Mouse (Mus musculus) hindbrain, embryonic 14.5 days (tissue): ENCODE results near the gene Tmcc2. TPM values are rescaled to one million over a fixed set of nuclear protein-coding genes. Genes with fewer than 3 reads are reported as not detected.
A peak's percentile ranks its signal among the peaks of the same experiment; 100 is the strongest.

ENCODE experiments used
- ATAC-seq: fragments of 200-750 bp; cut with Nextera tagmentation; 2 replicates; pipeline ENCODE4 v1.8.0; 2017; ENCODE audit warnings: moderate number of reproducible peaks, mild to moderate bottlenecking, moderate TSS enrichment, moderate library complexity; ENCODE audit not compliant: low FRiP score
- DNase-seq: peaks from one replicate; pipeline ENCODE4 v3.0.0-alpha.2; 2015; ENCODE audit warnings: low spot score
- H3K27ac ChIP-seq: fragments of 300-500 bp; sonication (generic); 2 replicates; pipeline ENCODE4 v1.5.1; 2014; ENCODE audit warnings: mild to moderate bottlenecking, moderate library complexity
- H3K27me3 ChIP-seq: fragments of 300-500 bp; sonication (generic); 2 replicates; pipeline ENCODE4 v1.6.1; 2014; ENCODE audit warnings: mild to moderate bottlenecking, low read length, mixed read lengths; ENCODE audit not compliant: control insufficient read depth, insufficient read depth
- H3K36me3 ChIP-seq: fragments of 300-500 bp; sonication (generic); replicated peaks from 2 replicates; pipeline ENCODE4 v1.6.1; 2014; ENCODE audit not compliant: control insufficient read depth, insufficient read depth
- H3K4me1 ChIP-seq: fragments of 300-500 bp; sonication (generic); replicated peaks from 2 replicates; pipeline ENCODE4 v1.6.1; 2014; ENCODE audit warnings: antibody characterized with exemption, low read length, mixed read lengths; ENCODE audit not compliant: control insufficient read depth, insufficient read depth
- H3K4me2 ChIP-seq: fragments of 300-500 bp; sonication (generic); replicated peaks from 2 replicates; pipeline ENCODE4 v1.6.1; 2014; ENCODE audit warnings: mild to moderate bottlenecking, moderate library complexity
- H3K4me3 ChIP-seq: fragments of 300-500 bp; sonication (generic); replicated peaks from 2 replicates; pipeline ENCODE4 v1.5.1; 2014; ENCODE audit warnings: mild to moderate bottlenecking, low read length
- H3K9ac ChIP-seq: fragments of 300-500 bp; sonication (generic); 2 replicates; pipeline ENCODE4 v1.6.1; 2014
- H3K9me3 ChIP-seq: fragments of 300-500 bp; sonication (generic); 2 replicates; pipeline ENCODE4 v1.6.1; 2016; ENCODE audit warnings: low read length; ENCODE audit not compliant: control insufficient read depth
- WGBS: fragments of 180-500 bp; shearing (Covaris S2); extraction: QIAGEN DNeasy Blood & Tissue Kit; methylation state at CpG from one replicate; pipeline ENCODE4 v1.1.7; 2014; 5-methylcytosine and 5-hydroxymethylcytosine counted together
- polyA plus RNA-seq: library from polyadenylated mRNA; unstranded; fragments of >200 nt; fragmentation: Nextera tagmentation; extraction: Ambion mirVana; gene quantifications from 2 replicates; pipeline ENCODE4 v1.2.1, GENCODE M21; 2014

Gene Tmcc2
- polyA plus RNA-seq, 1 experiment from 2014 or later = 31.0 TPM

DNA sequence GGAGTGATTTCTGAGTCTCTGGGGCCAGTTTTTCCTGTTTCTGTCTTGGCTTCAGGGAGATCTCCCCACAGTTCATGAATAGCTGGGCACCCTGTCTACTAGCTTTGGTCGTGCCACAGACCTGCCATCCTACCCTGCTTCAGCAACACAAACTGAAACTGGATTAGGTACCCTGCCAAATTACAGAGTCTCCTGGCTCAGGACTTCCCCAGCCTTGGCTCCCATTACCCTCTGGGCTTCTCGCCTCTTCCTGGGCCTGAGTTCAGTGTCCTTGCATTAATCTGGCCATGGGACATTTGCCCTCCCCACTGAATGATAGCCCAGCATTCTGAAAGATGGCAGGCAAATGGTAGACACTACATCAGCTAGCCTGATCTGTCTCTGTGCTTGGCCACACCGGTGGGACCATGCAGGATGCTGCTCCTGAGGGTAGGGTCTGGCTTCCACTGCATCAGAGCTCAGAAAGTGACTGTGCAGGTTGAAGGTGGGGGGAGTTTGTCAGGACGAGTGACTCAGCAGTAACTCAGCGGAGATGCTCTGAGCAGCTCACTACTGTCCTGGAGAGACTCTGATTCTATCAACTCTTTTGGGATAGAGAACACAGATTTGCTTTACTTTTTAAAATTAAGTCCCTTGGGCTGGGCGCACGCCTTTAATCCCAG, 26.1 kb downstream of the Tmcc2 start:
- DNase-seq (no peak), ATAC-seq (no peak)
- no peaks in the 10 kb centered on the region for H3K27me3 ChIP-seq
- no peak overlapping the region for H3K27ac ChIP-seq
- H3K4me3 ChIP-seq = no peak overlapping the region
- 87% methylated on average over 7 of the region's 7 CpGs for WGBS
- H3K4me2 ChIP-seq = no peak overlapping the region
- H3K9ac ChIP-seq = no peak overlapping the region
- no peaks in the 10 kb centered on the region for H3K4me1 ChIP-seq
- H3K9me3 ChIP-seq = no peaks in the 10 kb centered on the region
- H3K36me3 ChIP-seq = peaks cover 15% of the 10 kb centered on the region

DNA sequence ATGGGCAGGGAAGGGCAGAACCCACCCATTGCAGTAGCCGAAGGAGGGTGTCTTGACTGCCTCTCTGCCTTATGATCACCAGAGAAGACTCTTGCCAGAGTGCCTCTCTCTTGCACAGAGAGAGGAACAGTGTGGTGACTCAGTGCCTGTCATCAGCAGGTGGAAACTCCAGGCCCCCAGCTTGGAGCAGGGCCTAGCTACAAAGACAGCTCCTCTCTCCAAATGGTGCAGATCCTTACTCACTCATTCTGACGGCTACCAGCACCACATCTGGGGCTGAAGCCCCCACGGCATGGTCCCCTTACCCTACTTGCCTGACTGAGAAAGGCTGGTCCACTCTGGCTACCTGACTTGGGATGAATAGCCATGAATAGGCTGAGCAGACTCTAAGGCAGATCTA, 26.7 kb downstream of the Tmcc2 start:
- no peaks in the 10 kb centered on the region for H3K27me3 ChIP-seq
- peaks cover 22% of the 10 kb centered on the region for H3K36me3 ChIP-seq
- H3K9ac ChIP-seq = no peak overlapping the region
- H3K4me3 ChIP-seq = no peak overlapping the region
- DNase-seq (no peak), ATAC-seq (no peak)
- no peaks in the 10 kb centered on the region for H3K9me3 ChIP-seq
- no peak overlapping the region for H3K27ac ChIP-seq
- no peaks in the 10 kb centered on the region for H3K4me1 ChIP-seq
- whole genome bisulfite sequencing = 92% methylated on average over 3 of the region's 3 CpGs
- H3K4me2 ChIP-seq = no peak overlapping the region

DNA sequence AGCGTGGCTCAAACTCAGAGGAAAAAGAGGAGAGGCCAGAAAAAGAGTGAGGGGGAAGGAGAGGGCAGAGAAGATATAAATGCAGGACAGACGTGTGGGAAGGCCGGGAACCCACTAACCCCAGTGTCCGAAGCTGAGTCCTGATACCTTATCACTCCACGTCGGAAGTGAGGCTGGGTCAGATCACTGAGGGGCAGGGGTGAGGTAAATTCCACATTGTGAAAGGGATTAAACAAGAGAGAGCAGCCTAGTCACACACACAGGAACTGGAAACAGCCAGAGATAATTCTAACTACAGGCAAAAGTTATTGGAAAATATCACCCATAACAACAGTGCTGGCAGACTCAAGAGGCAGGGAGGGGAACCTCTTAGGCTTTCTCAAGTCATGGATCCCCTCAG, 29.1 kb downstream of the Tmcc2 start:
- H3K4me2 ChIP-seq = no peak overlapping the region
- peaks cover 43% of the 10 kb centered on the region for H3K36me3 ChIP-seq
- no peak overlapping the region for H3K27ac ChIP-seq
- no peak overlapping the region for H3K9ac ChIP-seq
- no peaks in the 10 kb centered on the region for H3K27me3 ChIP-seq
- H3K9me3 ChIP-seq = no peaks in the 10 kb centered on the region
- WGBS = 88% methylated on average over 6 of the region's 6 CpGs
- DNase-seq (no peak), ATAC-seq (no peak)
- no peak overlapping the region for H3K4me3 ChIP-seq
- no peaks in the 10 kb centered on the region for H3K4me1 ChIP-seq

DNA sequence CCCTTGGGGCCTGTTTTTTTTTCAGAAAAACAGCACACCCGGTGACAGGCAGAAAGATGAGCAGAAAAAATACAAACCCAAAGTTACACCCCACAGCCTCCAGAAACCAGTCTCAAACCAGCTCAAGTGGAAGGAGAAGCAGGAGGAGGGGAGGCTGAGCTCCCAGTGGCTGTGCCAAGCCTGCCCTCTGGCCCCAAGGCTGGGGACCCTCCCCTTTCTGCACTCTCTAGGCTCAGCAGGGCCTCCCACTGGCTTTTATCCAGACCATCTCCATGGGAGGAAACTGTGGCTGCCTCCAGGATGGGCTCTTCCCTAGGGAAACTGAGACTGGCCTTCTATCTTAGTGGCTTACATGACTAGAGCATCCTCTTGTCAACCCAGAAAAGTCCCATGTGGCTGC, 34.2 kb downstream of the Tmcc2 start:
- Histone ChIP-seq H3K4me2 (no peak overlapping the region), H3K27me3 (no peaks in the 10 kb centered on the region), H3K27ac (no peak overlapping the region), H3K4me1 (0 out of 2 replicates have a peak, but pooled peaks cover 7% of the 10 kb centered on the region), H3K36me3 (peaks cover 47% of the 10 kb centered on the region), H3K9me3 (no peaks in the 10 kb centered on the region), H3K9ac (no peak overlapping the region), H3K4me3 (no peak overlapping the region)
- no peak for ATAC-seq
- no peak for DNase-seq
- 61% methylated on average over 1 of the region's 1 CpGs for WGBS

DNA sequence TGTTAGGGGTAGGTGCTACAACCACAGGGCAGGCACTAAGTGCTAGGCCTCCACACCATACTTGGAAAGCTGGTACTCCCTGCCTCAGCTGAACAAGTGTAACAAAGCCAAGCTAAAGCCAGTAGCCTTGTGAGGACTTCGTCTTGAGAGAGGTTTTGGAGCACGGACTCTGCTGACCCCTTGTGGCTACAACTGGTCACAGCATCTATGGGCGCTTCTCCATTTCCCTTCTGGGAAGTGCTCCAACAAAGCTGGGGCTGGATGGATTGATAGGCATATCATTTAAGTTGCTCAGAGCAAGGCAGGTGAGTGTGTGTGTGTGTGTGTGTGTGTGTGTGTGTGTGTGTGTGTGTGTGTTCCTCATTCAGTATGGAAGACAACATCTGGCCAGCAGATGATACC, 35.2 kb downstream of the Tmcc2 start:
- H3K4me3 ChIP-seq = no peak overlapping the region
- H3K9me3 ChIP-seq = 0 out of 2 replicates have a peak, but pooled peaks cover 4% of the 10 kb centered on the region
- DNase-seq = peak; percentile 97
- no peak overlapping the region for H3K4me2 ChIP-seq
- WGBS = 0% methylated on average over 3 of the region's 3 CpGs
- H3K27me3 ChIP-seq = no peaks in the 10 kb centered on the region
- peak overlapping the region; percentile 31; the same call in 1 of the 2 replicates for H3K9ac ChIP-seq
- peaks cover 43% of the 10 kb centered on the region for H3K36me3 ChIP-seq
- H3K27ac ChIP-seq = peak overlapping the region; percentile 56
- 0 out of 2 replicates have a peak, but pooled peaks cover 7% of the 10 kb centered on the region for H3K4me1 ChIP-seq
- peak; percentile 65 for ATAC-seq

DNA sequence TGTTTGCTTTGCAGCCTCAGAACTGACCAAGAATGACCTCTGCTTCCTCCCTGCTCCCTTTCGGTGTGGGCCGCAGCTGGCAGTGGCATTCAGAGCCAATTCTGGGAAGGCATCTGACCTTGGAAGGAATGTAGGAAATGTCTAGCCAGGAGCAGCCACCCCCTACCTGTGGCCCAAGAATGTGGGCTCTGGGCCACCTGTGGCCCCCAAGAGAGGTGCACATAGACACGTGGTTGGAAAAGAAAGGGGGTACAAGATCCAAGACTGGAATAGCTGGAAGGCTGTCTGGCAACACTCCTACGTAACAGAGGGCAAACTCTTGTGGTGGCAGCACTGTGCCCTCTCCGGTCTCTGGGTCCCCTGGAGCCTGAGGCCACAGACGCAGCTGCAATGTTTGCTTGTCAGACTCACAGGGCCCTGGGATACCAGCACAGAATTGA, 35.9 kb downstream of the Tmcc2 start:
- Histone ChIP-seq H3K9me3 (0 out of 2 replicates have a peak, but pooled peaks cover 7% of the 10 kb centered on the region), H3K27ac (peak overlapping the region; percentile 56; the same call in 1 of the 2 replicates), H3K9ac (peak overlapping the region; percentile 31; the same call in 1 of the 2 replicates), H3K4me3 (no peak overlapping the region), H3K27me3 (no peaks in the 10 kb centered on the region), H3K4me2 (no peak overlapping the region), H3K4me1 (0 out of 2 replicates have a peak, but pooled peaks cover 7% of the 10 kb centered on the region), H3K36me3 (peaks cover 36% of the 10 kb centered on the region)
- ATAC-seq (0 out of 2 replicates have a peak, but pooled peaks have one; percentile 15), DNase-seq (no peak)
- WGBS = 40% methylated on average over 6 of the region's 6 CpGs

DNA sequence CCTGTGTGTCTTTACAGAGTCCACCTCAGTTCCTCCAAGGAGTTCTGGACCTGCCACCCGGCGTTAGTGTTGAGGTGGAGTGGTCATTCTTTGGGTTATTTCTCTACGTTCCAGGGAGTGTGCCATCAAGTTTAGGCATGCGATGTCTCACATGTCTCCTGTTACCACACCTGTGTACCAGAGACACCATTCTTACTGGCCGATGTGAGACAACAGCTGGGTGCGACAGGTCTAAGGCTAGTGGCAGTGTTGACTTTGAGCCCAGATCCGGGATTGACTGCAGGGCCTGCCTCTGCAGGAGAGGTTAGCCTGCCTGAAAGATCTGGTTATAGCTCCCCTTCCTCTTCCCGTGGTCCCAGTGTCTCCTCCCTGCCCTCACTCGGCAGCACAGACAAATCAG, 36.8 kb downstream of the Tmcc2 start:
- ATAC-seq (no peak), DNase-seq (no peak)
- WGBS = 82% methylated on average over 9 of the region's 9 CpGs
- Histone ChIP-seq H3K9ac (no peak overlapping the region), H3K36me3 (peaks cover 27% of the 10 kb centered on the region), H3K4me2 (no peak overlapping the region), H3K27me3 (no peaks in the 10 kb centered on the region), H3K9me3 (0 out of 2 replicates have a peak, but pooled peaks cover 7% of the 10 kb centered on the region), H3K27ac (no peak overlapping the region), H3K4me3 (no peak overlapping the region), H3K4me1 (0 out of 2 replicates have a peak, but pooled peaks cover 7% of the 10 kb centered on the region)

DNA sequence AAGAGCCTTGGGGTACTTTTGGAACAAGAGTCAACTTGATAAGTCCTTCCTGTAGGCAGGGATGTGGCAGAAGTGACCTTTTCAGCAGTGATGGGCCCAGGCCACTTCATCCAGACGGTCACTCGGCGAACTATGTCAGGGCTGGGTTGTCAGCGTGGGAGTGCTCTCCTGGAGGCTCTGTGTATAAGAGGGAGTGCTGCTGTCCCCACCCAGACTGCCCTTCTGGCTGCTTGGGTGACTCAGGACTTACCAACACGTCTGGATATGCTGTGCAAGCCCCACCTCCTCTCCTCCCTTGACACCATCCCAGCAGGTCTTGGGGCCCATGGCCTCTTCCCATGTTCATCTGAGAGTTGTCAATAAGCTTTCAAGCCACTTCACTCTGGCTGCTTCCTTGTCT, 37.7 kb downstream of the Tmcc2 start:
- WGBS = 79% methylated on average over 5 of the region's 5 CpGs
- no peak overlapping the region for H3K4me3 ChIP-seq

DNA sequence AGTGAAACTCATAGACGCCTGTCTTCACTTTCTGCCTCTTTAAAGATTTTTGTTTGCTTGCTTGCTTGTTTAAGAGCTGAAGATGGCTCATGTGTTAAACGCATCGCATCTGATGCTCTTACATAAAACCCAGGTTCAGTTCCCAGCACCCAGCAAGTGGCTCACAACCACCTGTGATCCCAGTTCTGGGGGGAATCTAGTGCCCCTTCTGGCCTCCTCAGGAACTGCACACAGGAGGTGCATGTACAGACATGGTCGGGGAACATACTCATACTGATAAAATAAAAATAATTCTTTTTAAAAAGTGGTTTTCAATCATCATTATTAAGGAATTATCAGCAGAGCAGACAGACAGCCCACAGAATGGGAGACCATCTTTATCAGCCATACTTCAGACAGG, 40.0 kb downstream of the Tmcc2 start:
- Histone ChIP-seq H3K27me3 (no peaks in the 10 kb centered on the region), H3K36me3 (no peaks in the 10 kb centered on the region), H3K9ac (no peak overlapping the region), H3K4me2 (no peak overlapping the region), H3K27ac (no peak overlapping the region), H3K4me3 (no peak overlapping the region), H3K4me1 (0 out of 2 replicates have a peak, but pooled peaks cover 7% of the 10 kb centered on the region), H3K9me3 (0 out of 2 replicates have a peak, but pooled peaks cover 7% of the 10 kb centered on the region)
- ATAC-seq (no peak), DNase-seq (no peak)
- WGBS = 95% methylated on average over 4 of the region's 4 CpGs

More for the DNA sequence above, 37.7 kb downstream of the Tmcc2 start:
- DNase-seq (no peak), ATAC-seq (no peak)
- no peak overlapping the region for H3K9ac ChIP-seq
- 0 out of 2 replicates have a peak, but pooled peaks cover 7% of the 10 kb centered on the region for H3K4me1 ChIP-seq
- H3K27me3 ChIP-seq = no peaks in the 10 kb centered on the region
- H3K9me3 ChIP-seq = 0 out of 2 replicates have a peak, but pooled peaks cover 7% of the 10 kb centered on the region
- H3K36me3 ChIP-seq = peaks cover 18% of the 10 kb centered on the region
- H3K4me2 ChIP-seq = no peak overlapping the region
- no peak overlapping the region for H3K27ac ChIP-seq
